Mouse (Mus musculus): ENCODE measurements around the gene Tas2r118. TPM values are rescaled to one million over a fixed set of nuclear protein-coding genes. Genes with fewer than 3 reads are reported as not detected.

Gene Tas2r118
- polyA plus RNA-seq, 1 experiment from 2014 or later = not detected

- DNase-seq (ENCODE audit: low spot score) (no peak), ATAC-seq (ENCODE audit: low FRiP score) (no peak)
- H3K4me3 ChIP-seq (ENCODE audit: low read depth, low read length) = no peak overlapping the region
- H3K9me3 ChIP-seq (ENCODE audit: control insufficient read depth, low read length) = no peaks in the 10 kb centered on the region
- WGBS = 78% methylated on average over 2 of the region's 2 CpGs
- no peaks in the 10 kb centered on the region for H3K36me3 ChIP-seq (ENCODE audit: control insufficient read depth, insufficient read depth, low read length)
- no peaks in the 10 kb centered on the region for H3K4me1 ChIP-seq (replicated peaks; ENCODE audit: control insufficient read depth, insufficient read depth, low read length)
- H3K9ac ChIP-seq (ENCODE audit: low read depth, low read length) = no peak overlapping the region
- no peak overlapping the region for H3K27ac ChIP-seq (ENCODE audit: low read depth, low read length)
- no peak overlapping the region for H3K4me2 ChIP-seq (replicated peaks; ENCODE audit: low read depth, low read length)
- no peaks in the 10 kb centered on the region for H3K27me3 ChIP-seq (ENCODE audit: control insufficient read depth, insufficient read depth, low read length)
Measured at GRCm38 (mm10) chr6:23938575-23939488, 31.0 kb downstream of the Tas2r118 start.

DNA sequence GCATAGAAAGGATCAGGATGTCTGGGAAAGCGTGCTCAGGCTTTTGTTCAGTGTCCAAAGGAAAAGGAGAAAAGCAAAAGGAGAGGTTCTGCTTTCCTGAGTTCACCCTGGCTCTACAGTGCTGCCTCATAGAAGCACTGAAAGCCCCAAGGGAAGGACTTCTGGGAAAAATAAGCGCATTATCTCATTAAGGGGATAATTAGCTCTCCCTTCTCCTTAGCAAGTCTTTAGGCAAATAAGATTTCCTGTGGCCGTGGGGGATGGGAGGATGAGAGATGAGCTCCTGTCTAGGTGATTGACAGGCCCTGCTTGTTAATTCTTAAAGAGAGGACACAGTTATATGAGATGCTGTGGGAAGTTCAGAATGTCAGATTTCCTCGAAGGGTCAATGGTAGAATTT is 33.4 kb downstream of the Tas2r118 start:
- Histone ChIP-seq H3K36me3 (ENCODE audit: control insufficient read depth, insufficient read depth, low read length) (no peaks in the 10 kb centered on the region), H3K27ac (ENCODE audit: low read depth, low read length) (no peak overlapping the region), H3K27me3 (ENCODE audit: control insufficient read depth, insufficient read depth, low read length) (no peaks in the 10 kb centered on the region), H3K4me3 (ENCODE audit: low read depth, low read length) (no peak overlapping the region), H3K4me2 (replicated peaks; ENCODE audit: low read depth, low read length) (no peak overlapping the region), H3K9me3 (ENCODE audit: control insufficient read depth, low read length) (no peaks in the 10 kb centered on the region), H3K4me1 (replicated peaks; ENCODE audit: control insufficient read depth, insufficient read depth, low read length) (no peaks in the 10 kb centered on the region), H3K9ac (ENCODE audit: low read depth, low read length) (no peak overlapping the region)
- DNase-seq (ENCODE audit: low spot score) (peak; percentile 5), ATAC-seq (ENCODE audit: low FRiP score) (no peak; the same call in 1 of the 2 replicates)
- 39% methylated on average over 4 of the region's 4 CpGs for WGBS

DNA sequence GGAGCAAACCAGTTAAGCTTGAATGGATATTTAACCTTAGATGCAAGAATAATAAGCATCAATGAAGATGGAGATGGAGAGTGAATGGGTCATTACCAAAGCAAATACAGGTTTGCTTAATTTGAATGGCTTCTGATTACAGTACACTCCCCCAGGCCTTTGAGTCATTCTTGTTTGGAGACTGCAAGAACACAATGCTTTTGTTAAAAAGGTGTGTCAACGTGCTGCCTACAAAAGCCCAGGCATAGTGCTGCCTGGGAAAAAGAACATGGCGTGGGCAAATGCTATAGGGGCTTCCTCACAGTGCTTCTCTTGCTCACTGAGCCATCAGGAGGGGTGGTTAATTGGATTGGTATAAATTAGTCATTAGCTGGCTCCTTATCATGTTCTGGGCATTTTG is 46.1 kb downstream of the Tas2r118 start:
- H3K36me3 ChIP-seq (ENCODE audit: control insufficient read depth, insufficient read depth, low read length) = no peaks in the 10 kb centered on the region
- H3K27me3 ChIP-seq (ENCODE audit: control insufficient read depth, insufficient read depth, low read length) = no peaks in the 10 kb centered on the region
- 43% methylated on average over 2 of the region's 2 CpGs for WGBS
- no peak overlapping the region for H3K27ac ChIP-seq (ENCODE audit: low read depth, low read length)
- H3K9me3 ChIP-seq (ENCODE audit: control insufficient read depth, low read length) = no peaks in the 10 kb centered on the region
- no peak overlapping the region for H3K4me2 ChIP-seq (replicated peaks; ENCODE audit: low read depth, low read length)
- DNase-seq (ENCODE audit: low spot score) (no peak), ATAC-seq (ENCODE audit: low FRiP score) (no peak)
- H3K4me3 ChIP-seq (ENCODE audit: low read depth, low read length) = no peak overlapping the region
- no peaks in the 10 kb centered on the region for H3K4me1 ChIP-seq (replicated peaks; ENCODE audit: control insufficient read depth, insufficient read depth, low read length)
- H3K9ac ChIP-seq (ENCODE audit: low read depth, low read length) = no peak overlapping the region

Other genes with a start within 250 kb of the Tas2r118 start
- 2.2 and 2.4 TPM in 2 replicates for gene Cadps2, start 130.6 kb downstream of the Tas2r118 start, polyA plus RNA-seq (2014; fragmentation: Nextera tagmentation; extraction: Ambion mirVana)
- 0.07 and 0.25 TPM in 2 replicates for gene Slc13a1, start 198.0 kb upstream of the Tas2r118 start, polyA plus RNA-seq (2014; fragmentation: Nextera tagmentation; extraction: Ambion mirVana)